Mouse (Mus musculus): ENCODE data around the gene Cdt1. TPM values are rescaled to one million over a fixed set of nuclear protein-coding genes. Genes with fewer than 3 reads are reported as not detected.
A peak's percentile ranks its signal among the peaks of the same experiment; 100 is the strongest.

Gene Cdt1
- polyA plus RNA-seq, 1 experiment from 2014 or later: 28.4 TPM

- Histone ChIP-seq H3K27ac (ENCODE audit: low read length) (no peak overlapping the region), H3K27me3 (ENCODE audit: control insufficient read depth, insufficient read depth, low read length) (no peaks in the 10 kb centered on the region), H3K4me1 (ENCODE audit: control insufficient read depth, insufficient read depth, low read length) (no peaks in the 10 kb centered on the region), H3K9ac (ENCODE audit: low read length) (no peak overlapping the region), H3K4me2 (ENCODE audit: low read depth, low read length) (no peak overlapping the region), H3K4me3 (replicated peaks; ENCODE audit: low read length) (no peak overlapping the region), H3K36me3 (ENCODE audit: control insufficient read depth, insufficient read depth, low read length) (no peaks in the 10 kb centered on the region), H3K9me3 (replicated peaks; ENCODE audit: control insufficient read depth, low read length) (no peaks in the 10 kb centered on the region)
- 66% methylated on average over 12 of the region's 12 CpGs for WGBS
- no peak for ATAC-seq (ENCODE audit: insufficient read depth, low FRiP score)
Measured at GRCm38 (mm10) chr8:122593240-122593639, 25.4 kb downstream of the Cdt1 start.

GRCm38 (mm10) chr8:122593783-122594507, 26.1 kb downstream of the Cdt1 start:
- 80% methylated on average over 19 of the region's 19 CpGs for WGBS

GRCm38 (mm10) chr8:122596031-122596430, 28.2 kb downstream of the Cdt1 start:
- Histone ChIP-seq H3K27ac (ENCODE audit: low read length) (no peak overlapping the region), H3K27me3 (ENCODE audit: control insufficient read depth, insufficient read depth, low read length) (no peaks in the 10 kb centered on the region), H3K4me2 (ENCODE audit: low read depth, low read length) (no peak overlapping the region), H3K9me3 (replicated peaks; ENCODE audit: control insufficient read depth, low read length) (no peaks in the 10 kb centered on the region), H3K4me3 (replicated peaks; ENCODE audit: low read length) (no peak overlapping the region), H3K36me3 (ENCODE audit: control insufficient read depth, insufficient read depth, low read length) (no peaks in the 10 kb centered on the region), H3K4me1 (ENCODE audit: control insufficient read depth, insufficient read depth, low read length) (no peaks in the 10 kb centered on the region), H3K9ac (ENCODE audit: low read length) (no peak overlapping the region)
- no peak for ATAC-seq (ENCODE audit: insufficient read depth, low FRiP score)
- 60% methylated on average over 4 of the region's 4 CpGs for WGBS

More at GRCm38 (mm10) chr8:122593783-122594507, 26.1 kb downstream of the Cdt1 start:
- no peak for ATAC-seq (ENCODE audit: insufficient read depth, low FRiP score)
- Histone ChIP-seq H3K9me3 (replicated peaks; ENCODE audit: control insufficient read depth, low read length) (no peaks in the 10 kb centered on the region), H3K27me3 (ENCODE audit: control insufficient read depth, insufficient read depth, low read length) (no peaks in the 10 kb centered on the region), H3K4me3 (replicated peaks; ENCODE audit: low read length) (no peak overlapping the region), H3K36me3 (ENCODE audit: control insufficient read depth, insufficient read depth, low read length) (no peaks in the 10 kb centered on the region), H3K4me2 (ENCODE audit: low read depth, low read length) (no peak overlapping the region), H3K9ac (ENCODE audit: low read length) (no peak overlapping the region), H3K4me1 (ENCODE audit: control insufficient read depth, insufficient read depth, low read length) (no peaks in the 10 kb centered on the region), H3K27ac (ENCODE audit: low read length) (no peak overlapping the region)

GRCm38 (mm10) chr8:122600666-122601065, 32.9 kb downstream of the Cdt1 start:
- Histone ChIP-seq H3K27ac (ENCODE audit: low read length) (no peak overlapping the region), H3K27me3 (ENCODE audit: control insufficient read depth, insufficient read depth, low read length) (no peaks in the 10 kb centered on the region), H3K9me3 (replicated peaks; ENCODE audit: control insufficient read depth, low read length) (no peaks in the 10 kb centered on the region), H3K4me1 (ENCODE audit: control insufficient read depth, insufficient read depth, low read length) (no peaks in the 10 kb centered on the region), H3K4me3 (replicated peaks; ENCODE audit: low read length) (no peak overlapping the region), H3K4me2 (ENCODE audit: low read depth, low read length) (no peak overlapping the region), H3K36me3 (ENCODE audit: control insufficient read depth, insufficient read depth, low read length) (no peaks in the 10 kb centered on the region), H3K9ac (ENCODE audit: low read length) (no peak overlapping the region)
- no peak for ATAC-seq (ENCODE audit: insufficient read depth, low FRiP score)
- WGBS: 94% methylated on average over 9 of the region's 9 CpGs

- H3K27ac ChIP-seq (ENCODE audit: low read length): no peak overlapping the region
- WGBS: 59% methylated on average over 1 of the region's 1 CpGs
- peaks cover 3% of the 10 kb centered on the region; the same call in 1 of the 2 replicates for H3K4me1 ChIP-seq (ENCODE audit: control insufficient read depth, insufficient read depth, low read length)
- H3K27me3 ChIP-seq (ENCODE audit: control insufficient read depth, insufficient read depth, low read length): no peaks in the 10 kb centered on the region
- H3K36me3 ChIP-seq (ENCODE audit: control insufficient read depth, insufficient read depth, low read length): no peaks in the 10 kb centered on the region
- H3K4me3 ChIP-seq (replicated peaks; ENCODE audit: low read length): no peak overlapping the region
- no peak overlapping the region for H3K9ac ChIP-seq (ENCODE audit: low read length)
- no peak for ATAC-seq (ENCODE audit: insufficient read depth, low FRiP score)
- H3K9me3 ChIP-seq (replicated peaks; ENCODE audit: control insufficient read depth, low read length): no peaks in the 10 kb centered on the region
- no peak overlapping the region for H3K4me2 ChIP-seq (ENCODE audit: low read depth, low read length)
Measured at GRCm38 (mm10) chr8:122604640-122605039, 36.8 kb downstream of the Cdt1 start.

GRCm38 (mm10) chr8:122605367-122605766, 37.6 kb downstream of the Cdt1 start:
- Histone ChIP-seq H3K27ac (ENCODE audit: low read length) (no peak overlapping the region), H3K4me1 (ENCODE audit: control insufficient read depth, insufficient read depth, low read length) (peaks cover 3% of the 10 kb centered on the region; the same call in 1 of the 2 replicates), H3K27me3 (ENCODE audit: control insufficient read depth, insufficient read depth, low read length) (no peaks in the 10 kb centered on the region), H3K9ac (ENCODE audit: low read length) (no peak overlapping the region), H3K36me3 (ENCODE audit: control insufficient read depth, insufficient read depth, low read length) (no peaks in the 10 kb centered on the region), H3K4me2 (ENCODE audit: low read depth, low read length) (no peak overlapping the region), H3K9me3 (replicated peaks; ENCODE audit: control insufficient read depth, low read length) (no peaks in the 10 kb centered on the region), H3K4me3 (replicated peaks; ENCODE audit: low read length) (no peak overlapping the region)
- no peak for ATAC-seq (ENCODE audit: insufficient read depth, low FRiP score)
- WGBS: 77% methylated on average over 4 of the region's 4 CpGs

- Histone ChIP-seq H3K4me2 (ENCODE audit: low read depth, low read length) (no peak overlapping the region), H3K9ac (ENCODE audit: low read length) (no peak overlapping the region), H3K27me3 (ENCODE audit: control insufficient read depth, insufficient read depth, low read length) (no peaks in the 10 kb centered on the region), H3K9me3 (replicated peaks; ENCODE audit: control insufficient read depth, low read length) (no peaks in the 10 kb centered on the region), H3K4me3 (replicated peaks; ENCODE audit: low read length) (no peak overlapping the region), H3K4me1 (ENCODE audit: control insufficient read depth, insufficient read depth, low read length) (peaks cover 8% of the 10 kb centered on the region; the same call in 1 of the 2 replicates), H3K36me3 (ENCODE audit: control insufficient read depth, insufficient read depth, low read length) (no peaks in the 10 kb centered on the region), H3K27ac (ENCODE audit: low read length) (no peak overlapping the region)
- ATAC-seq (ENCODE audit: insufficient read depth, low FRiP score): no peak
- WGBS: 81% methylated on average over 11 of the region's 12 CpGs
Measured at GRCm38 (mm10) chr8:122606810-122607209, 39.0 kb downstream of the Cdt1 start.

GRCm38 (mm10) chr8:122610209-122610608, 42.4 kb downstream of the Cdt1 start:
- H3K4me1 ChIP-seq (ENCODE audit: control insufficient read depth, insufficient read depth, low read length): peaks cover 13% of the 10 kb centered on the region; the same call in 1 of the 2 replicates
- no peaks in the 10 kb centered on the region for H3K9me3 ChIP-seq (replicated peaks; ENCODE audit: control insufficient read depth, low read length)
- H3K4me3 ChIP-seq (replicated peaks; ENCODE audit: low read length): no peak overlapping the region
- WGBS: 53% methylated on average over 4 of the region's 4 CpGs
- H3K27me3 ChIP-seq (ENCODE audit: control insufficient read depth, insufficient read depth, low read length): no peaks in the 10 kb centered on the region
- no peak overlapping the region for H3K27ac ChIP-seq (ENCODE audit: low read length)
- no peak overlapping the region; the same call in 1 of the 2 replicates for H3K9ac ChIP-seq (ENCODE audit: low read length)
- H3K4me2 ChIP-seq (ENCODE audit: low read depth, low read length): peak overlapping the region; percentile 66; the same call in 1 of the 2 replicates
- H3K36me3 ChIP-seq (ENCODE audit: control insufficient read depth, insufficient read depth, low read length): no peaks in the 10 kb centered on the region
- no peak for ATAC-seq (ENCODE audit: insufficient read depth, low FRiP score)

GRCm38 (mm10) chr8:122610612-122611277, 42.9 kb downstream of the Cdt1 start:
- WGBS: 6% methylated on average over 20 of the region's 20 CpGs
- Histone ChIP-seq H3K27me3 (ENCODE audit: control insufficient read depth, insufficient read depth, low read length) (no peaks in the 10 kb centered on the region), H3K4me1 (ENCODE audit: control insufficient read depth, insufficient read depth, low read length) (peaks cover 15% of the 10 kb centered on the region; the same call in 1 of the 2 replicates), H3K4me3 (replicated peaks; ENCODE audit: low read length) (peak overlapping the region; percentile 81), H3K9me3 (replicated peaks; ENCODE audit: control insufficient read depth, low read length) (no peaks in the 10 kb centered on the region), H3K9ac (ENCODE audit: low read length) (peak overlapping the region; percentile 83), H3K36me3 (ENCODE audit: control insufficient read depth, insufficient read depth, low read length) (no peaks in the 10 kb centered on the region), H3K4me2 (ENCODE audit: low read depth, low read length) (peak overlapping the region; percentile 66), H3K27ac (ENCODE audit: low read length) (peak overlapping the region; percentile 82)
- ATAC-seq (ENCODE audit: insufficient read depth, low FRiP score): no peak
